Mouse (Mus musculus): ENCODE results near the gene Trim63. TPM values are rescaled to one million over a fixed set of nuclear protein-coding genes. Genes with fewer than 3 reads are reported as not detected.

Gene Trim63
- polyA plus RNA-seq, 1 experiment, result 0.32 TPM

DNA sequence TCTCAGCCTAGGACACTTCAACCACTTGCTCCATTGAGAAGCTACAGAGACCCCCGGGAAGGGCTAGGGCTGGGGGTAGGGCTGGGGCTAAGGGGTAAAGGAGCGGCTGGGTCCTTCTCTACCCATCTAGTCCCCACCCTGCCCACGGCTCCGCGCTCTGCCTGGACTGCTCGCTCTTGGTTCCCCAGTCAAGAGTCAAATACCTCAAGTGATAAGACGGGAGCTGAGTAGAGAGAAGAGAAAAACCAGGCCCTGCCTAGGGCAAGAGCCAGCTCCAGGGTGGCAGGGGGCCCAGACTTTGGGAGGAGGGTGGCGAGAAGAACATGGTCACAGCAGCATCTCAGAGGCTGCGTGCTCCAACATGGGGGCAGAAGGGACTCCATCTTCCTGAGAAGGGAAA lies 550 bp downstream of the Trim63 start:
- Histone ChIP-seq H3K36me3 (ENCODE audit: control insufficient read depth, insufficient read depth, low read length) (no peaks in the 10 kb centered on the region), H3K4me1 (ENCODE audit: control insufficient read depth, insufficient read depth, insufficient read length) (no peaks in the 10 kb centered on the region), H3K4me3 (ENCODE audit: extremely low read depth, insufficient read depth, insufficient read length) (no peak overlapping the region), H3K27ac (ENCODE audit: insufficient read depth, low read length) (no peak overlapping the region), H3K27me3 (ENCODE audit: control insufficient read depth, insufficient read depth, low read length) (no peaks in the 10 kb centered on the region)
- no peak for TF ChIP-seq POLR2A (IDR thresholded peaks at IDR 0.05; ENCODE audit: low read depth, low read length)
- no peak for TF ChIP-seq CTCF (IDR thresholded peaks at IDR 0.05; ENCODE audit: extremely low read depth, insufficient read depth, insufficient read length, insufficient replicate concordance)
- no peak for DNase-seq (ENCODE audit: low read depth in 1 of 2, low spot score in 2 of 2)
- 96% methylated on average over 9 of the region's 9 CpGs for WGBS

DNA sequence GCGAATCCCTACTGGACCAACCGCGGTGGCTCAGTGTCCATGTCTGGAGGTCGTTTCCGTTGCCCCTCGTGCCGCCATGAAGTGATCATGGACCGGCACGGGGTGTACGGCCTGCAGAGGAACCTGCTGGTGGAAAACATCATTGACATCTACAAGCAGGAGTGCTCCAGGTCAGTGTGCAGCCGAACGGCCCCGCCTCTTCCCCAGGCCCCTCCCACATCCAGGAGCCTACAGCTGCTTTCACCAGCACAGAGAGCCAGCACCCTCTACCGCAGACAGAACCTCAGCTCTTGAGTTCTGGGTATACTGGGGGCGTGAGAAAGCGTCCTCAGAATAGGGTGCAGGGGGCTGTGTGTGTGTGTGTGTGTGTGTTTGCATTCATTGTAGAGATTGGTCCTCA lies 1.5 kb downstream of the Trim63 start:
- Histone ChIP-seq H3K4me1 (ENCODE audit: control insufficient read depth, insufficient read depth, insufficient read length) (no peaks in the 10 kb centered on the region), H3K4me3 (ENCODE audit: extremely low read depth, insufficient read depth, insufficient read length) (no peak overlapping the region), H3K27ac (ENCODE audit: insufficient read depth, low read length) (no peak overlapping the region), H3K36me3 (ENCODE audit: control insufficient read depth, insufficient read depth, low read length) (no peaks in the 10 kb centered on the region), H3K27me3 (ENCODE audit: control insufficient read depth, insufficient read depth, low read length) (no peaks in the 10 kb centered on the region)
- WGBS, result 53% methylated on average over 16 of the region's 16 CpGs
- TF ChIP-seq POLR2A (IDR thresholded peaks at IDR 0.05; ENCODE audit: low read depth, low read length) (no peak), CTCF (IDR thresholded peaks at IDR 0.05; ENCODE audit: extremely low read depth, insufficient read depth, insufficient read length, insufficient replicate concordance) (no peak)
- DNase-seq (ENCODE audit: low read depth in 1 of 2, low spot score in 2 of 2), result no peak

DNA sequence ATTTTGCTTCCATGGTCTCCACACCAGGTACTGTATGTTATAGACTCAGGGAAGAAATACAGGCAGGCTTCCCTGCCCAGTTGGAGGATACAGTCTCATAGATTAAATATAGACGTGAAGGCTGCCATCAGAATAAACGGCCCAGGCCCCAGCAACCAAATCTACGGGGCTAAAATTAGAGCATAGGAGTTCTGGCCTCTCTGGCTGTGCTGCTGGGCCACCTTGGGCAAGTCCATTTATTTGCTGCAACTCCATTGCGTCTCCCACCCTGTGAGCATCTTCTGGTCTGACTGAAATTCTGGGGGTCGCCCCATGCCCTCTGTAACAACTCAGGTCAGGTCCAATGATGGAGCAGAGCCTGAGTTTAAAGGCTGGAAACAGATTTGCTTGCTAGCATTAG lies 4.2 kb downstream of the Trim63 start:
- DNase-seq (ENCODE audit: low read depth in 1 of 2, low spot score in 2 of 2), result no peak
- no peaks in the 10 kb centered on the region for H3K36me3 ChIP-seq (ENCODE audit: control insufficient read depth, insufficient read depth, low read length)
- H3K4me1 ChIP-seq (ENCODE audit: control insufficient read depth, insufficient read depth, insufficient read length), result no peaks in the 10 kb centered on the region
- H3K27me3 ChIP-seq (ENCODE audit: control insufficient read depth, insufficient read depth, low read length), result no peaks in the 10 kb centered on the region
- TF ChIP-seq CTCF (IDR thresholded peaks at IDR 0.05; ENCODE audit: extremely low read depth, insufficient read depth, insufficient read length, insufficient replicate concordance) (no peak), POLR2A (IDR thresholded peaks at IDR 0.05; ENCODE audit: low read depth, low read length) (no peak)
- WGBS, result 87% methylated on average over 5 of the region's 5 CpGs
- no peak overlapping the region for H3K27ac ChIP-seq (ENCODE audit: insufficient read depth, low read length)
- no peak overlapping the region for H3K4me3 ChIP-seq (ENCODE audit: extremely low read depth, insufficient read depth, insufficient read length)

DNA sequence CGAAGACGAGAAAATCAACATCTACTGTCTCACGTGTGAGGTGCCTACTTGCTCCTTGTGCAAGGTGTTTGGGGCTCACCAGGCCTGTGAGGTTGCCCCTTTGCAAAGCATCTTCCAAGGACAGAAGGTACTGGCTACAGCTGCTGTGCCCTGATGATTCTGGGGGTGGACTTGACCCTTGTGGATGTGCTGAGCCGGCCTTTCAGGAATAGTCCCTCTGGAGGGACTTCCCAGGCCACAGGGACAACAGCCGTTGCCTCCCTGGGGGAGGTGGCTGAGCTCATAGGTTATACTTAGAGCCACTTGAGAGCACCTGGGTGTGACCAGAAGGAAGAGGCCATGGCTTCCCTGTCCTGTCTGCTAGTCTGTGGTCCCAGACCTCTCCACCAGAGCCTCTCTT lies 4.8 kb downstream of the Trim63 start:
- H3K4me3 ChIP-seq (ENCODE audit: extremely low read depth, insufficient read depth, insufficient read length), result no peak overlapping the region
- TF ChIP-seq POLR2A (IDR thresholded peaks at IDR 0.05; ENCODE audit: low read depth, low read length) (no peak), CTCF (IDR thresholded peaks at IDR 0.05; ENCODE audit: extremely low read depth, insufficient read depth, insufficient read length, insufficient replicate concordance) (no peak)
- no peak overlapping the region for H3K27ac ChIP-seq (ENCODE audit: insufficient read depth, low read length)
- 75% methylated on average over 5 of the region's 5 CpGs for WGBS
- H3K4me1 ChIP-seq (ENCODE audit: control insufficient read depth, insufficient read depth, insufficient read length), result no peaks in the 10 kb centered on the region
- H3K36me3 ChIP-seq (ENCODE audit: control insufficient read depth, insufficient read depth, low read length), result no peaks in the 10 kb centered on the region
- H3K27me3 ChIP-seq (ENCODE audit: control insufficient read depth, insufficient read depth, low read length), result no peaks in the 10 kb centered on the region
- no peak for DNase-seq (ENCODE audit: low read depth in 1 of 2, low spot score in 2 of 2)

DNA sequence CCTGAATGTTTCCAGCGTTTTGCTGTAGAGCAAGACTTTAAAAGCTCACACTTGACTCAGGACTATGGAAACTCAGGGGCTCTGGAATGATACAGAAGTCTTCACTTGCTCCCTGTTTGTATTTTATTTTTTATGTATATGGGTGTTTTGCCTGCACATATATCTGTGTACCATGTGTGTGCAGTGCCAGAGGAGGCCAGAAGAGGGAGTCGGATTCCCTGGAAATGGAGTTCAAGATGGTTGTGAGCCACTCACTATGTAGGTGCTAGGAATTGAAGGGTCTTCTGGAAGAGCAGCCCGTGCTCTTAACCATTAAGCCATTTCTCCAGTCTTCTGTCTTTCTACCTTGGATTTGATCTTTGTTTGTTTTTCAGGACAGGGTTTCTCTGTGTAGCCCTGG lies 6.6 kb downstream of the Trim63 start:
- 63% methylated on average over 3 of the region's 3 CpGs for WGBS
- H3K27ac ChIP-seq (ENCODE audit: insufficient read depth, low read length), result no peak overlapping the region
- no peaks in the 10 kb centered on the region for H3K27me3 ChIP-seq (ENCODE audit: control insufficient read depth, insufficient read depth, low read length)
- no peak overlapping the region for H3K4me3 ChIP-seq (ENCODE audit: extremely low read depth, insufficient read depth, insufficient read length)
- no peaks in the 10 kb centered on the region for H3K4me1 ChIP-seq (ENCODE audit: control insufficient read depth, insufficient read depth, insufficient read length)
- TF ChIP-seq CTCF (IDR thresholded peaks at IDR 0.05; ENCODE audit: extremely low read depth, insufficient read depth, insufficient read length, insufficient replicate concordance) (no peak), POLR2A (IDR thresholded peaks at IDR 0.05; ENCODE audit: low read depth, low read length) (no peak)
- no peak for DNase-seq (ENCODE audit: low read depth in 1 of 2, low spot score in 2 of 2)
- H3K36me3 ChIP-seq (ENCODE audit: control insufficient read depth, insufficient read depth, low read length), result no peaks in the 10 kb centered on the region

DNA sequence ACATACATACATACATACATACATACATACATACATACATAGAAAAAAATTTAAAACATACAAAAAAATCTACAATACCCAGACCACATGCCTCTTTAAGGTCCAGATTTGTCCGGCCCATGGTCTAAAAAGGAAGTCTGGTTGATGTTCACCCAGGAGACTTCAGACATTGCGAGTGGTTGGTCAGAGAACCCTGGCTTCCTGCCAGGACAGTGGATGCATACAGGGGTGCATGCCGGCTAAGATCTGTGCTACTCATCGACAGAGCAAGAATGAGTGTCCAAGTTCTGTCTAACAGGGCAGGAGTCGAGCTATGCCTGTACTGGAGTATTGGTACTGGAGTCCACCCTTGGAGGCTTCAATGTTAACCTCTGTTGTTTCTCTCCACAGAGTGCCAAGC lies 9.7 kb downstream of the Trim63 start:
- H3K27me3 ChIP-seq (ENCODE audit: control insufficient read depth, insufficient read depth, low read length), result no peaks in the 10 kb centered on the region

DNA sequence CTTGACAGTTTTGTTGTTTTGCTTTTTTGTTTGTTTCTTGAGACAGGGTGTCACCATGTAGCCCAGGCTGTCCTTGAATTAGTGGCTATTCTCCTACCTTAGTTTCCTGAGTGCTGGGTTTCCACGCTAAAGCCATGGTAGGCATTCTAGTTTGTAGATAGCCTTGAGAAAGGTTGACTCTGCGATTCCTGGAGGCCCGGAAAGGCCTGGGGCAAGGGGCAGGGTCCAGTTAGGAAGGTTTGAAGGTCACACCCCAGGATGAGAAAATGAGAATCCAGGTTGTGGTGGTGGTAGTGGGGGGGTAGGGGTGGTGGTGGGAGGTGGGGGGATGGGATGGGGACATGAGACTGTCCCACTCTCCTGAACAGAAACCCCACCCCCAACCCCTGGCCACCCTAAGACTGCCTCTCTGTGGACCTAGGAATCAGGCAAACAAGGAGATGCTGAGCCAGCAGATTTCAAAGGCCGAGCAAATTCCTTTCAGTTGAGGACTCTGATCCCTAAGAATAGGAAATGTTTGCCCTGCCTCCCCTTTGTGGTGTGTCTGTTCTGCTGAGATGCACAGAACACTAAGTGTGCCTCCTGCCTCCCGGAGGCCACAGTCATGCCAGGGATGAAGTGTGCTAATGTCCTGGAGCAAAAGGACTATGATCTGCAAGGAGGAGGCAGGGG lies 12.1 kb downstream of the Trim63 start:
- Histone ChIP-seq H3K4me3 (ENCODE audit: extremely low read depth, insufficient read depth, insufficient read length) (no peak overlapping the region), H3K36me3 (ENCODE audit: control insufficient read depth, insufficient read depth, low read length) (no peaks in the 10 kb centered on the region), H3K27me3 (ENCODE audit: control insufficient read depth, insufficient read depth, low read length) (no peaks in the 10 kb centered on the region), H3K4me1 (ENCODE audit: control insufficient read depth, insufficient read depth, insufficient read length) (no peaks in the 10 kb centered on the region), H3K27ac (ENCODE audit: insufficient read depth, low read length) (peak overlapping the region; percentile 57; the same call in 1 of the 2 replicates)
- 86% methylated on average over 5 of the region's 5 CpGs for WGBS
- DNase-seq (ENCODE audit: low read depth in 1 of 2, low spot score in 2 of 2), result no peak
- TF ChIP-seq POLR2A (IDR thresholded peaks at IDR 0.05; ENCODE audit: low read depth, low read length), result no peak
- no peak for TF ChIP-seq CTCF (IDR thresholded peaks at IDR 0.05; ENCODE audit: extremely low read depth, insufficient read depth, insufficient read length, insufficient replicate concordance)

More for the DNA sequence above, 9.7 kb downstream of the Trim63 start:
- no peaks in the 10 kb centered on the region for H3K4me1 ChIP-seq (ENCODE audit: control insufficient read depth, insufficient read depth, insufficient read length)
- H3K27ac ChIP-seq (ENCODE audit: insufficient read depth, low read length), result no peak overlapping the region
- DNase-seq (ENCODE audit: low read depth in 1 of 2, low spot score in 2 of 2), result no peak
- WGBS, result 38% methylated on average over 5 of the region's 5 CpGs
- no peaks in the 10 kb centered on the region for H3K36me3 ChIP-seq (ENCODE audit: control insufficient read depth, insufficient read depth, low read length)
- TF ChIP-seq POLR2A (IDR thresholded peaks at IDR 0.05; ENCODE audit: low read depth, low read length), result no peak
- TF ChIP-seq CTCF (IDR thresholded peaks at IDR 0.05; ENCODE audit: extremely low read depth, insufficient read depth, insufficient read length, insufficient replicate concordance), result no peak
- no peak overlapping the region for H3K4me3 ChIP-seq (ENCODE audit: extremely low read depth, insufficient read depth, insufficient read length)

Measured in spleen, adult 2 months (tissue).